Mouse (Mus musculus): ENCODE measurements around the gene Nckap5. TPM values are rescaled to one million over a fixed set of nuclear protein-coding genes. Genes with fewer than 3 reads are reported as not detected.

Nckap5 gene
- polyA plus RNA-seq, 1 experiment from 2014 or later: 22.1 TPM

DNA sequence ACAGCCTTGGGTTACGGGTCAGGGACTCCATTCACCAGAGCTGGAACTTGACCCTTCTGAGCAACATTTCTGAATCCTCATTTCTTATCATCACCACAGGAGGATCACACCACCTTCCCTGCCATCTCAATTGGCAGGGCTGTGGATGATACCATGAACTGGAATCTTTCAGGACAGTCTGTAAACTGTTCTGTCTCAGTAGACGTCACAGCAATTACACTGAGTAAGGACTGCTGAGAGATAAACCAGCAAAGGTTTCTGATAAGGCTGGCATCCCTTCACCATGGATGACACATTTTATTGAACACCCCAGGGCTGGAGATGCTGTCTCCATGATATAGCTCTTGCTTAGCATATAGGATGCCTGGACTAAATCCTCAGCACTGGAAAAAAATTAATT is 178.5 kb downstream of the Nckap5 start:
- Histone ChIP-seq H3K36me3 (ENCODE audit: poor library complexity, severe bottlenecking) (no peaks in the 10 kb centered on the region), H3K27me3 (no peaks in the 10 kb centered on the region), H3K9ac (no peak overlapping the region), H3K4me3 (no peak overlapping the region), H3K4me2 (no peak overlapping the region), H3K9me3 (replicated peaks) (no peaks in the 10 kb centered on the region), H3K4me1 (no peaks in the 10 kb centered on the region), H3K27ac (no peak overlapping the region)
- WGBS: 80% methylated on average over 2 of the region's 2 CpGs
- no peak for ATAC-seq

DNA sequence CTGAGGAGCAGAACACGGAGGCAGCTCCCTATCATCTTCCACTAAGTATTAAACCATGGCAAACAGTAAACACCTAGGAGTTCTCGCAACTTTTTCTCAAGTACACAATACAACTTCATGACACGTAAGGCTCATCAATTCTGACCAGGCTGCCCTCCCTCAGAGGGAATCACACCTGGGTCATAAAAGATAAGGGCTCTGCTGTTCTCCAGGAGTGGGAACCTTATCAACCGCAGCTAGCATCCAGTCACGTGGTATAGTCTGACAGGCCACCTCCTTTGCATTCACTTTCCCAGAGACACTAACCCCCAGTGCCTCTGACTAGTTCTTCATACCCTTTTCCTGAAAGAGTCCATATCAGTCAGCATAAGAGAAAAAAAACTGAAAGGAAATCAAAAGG is 179.8 kb downstream of the Nckap5 start:
- Histone ChIP-seq H3K4me2 (no peak overlapping the region), H3K4me1 (0 out of 2 replicates have a peak, but pooled peaks cover 4% of the 10 kb centered on the region), H3K27ac (no peak overlapping the region), H3K9ac (no peak overlapping the region), H3K9me3 (replicated peaks) (no peaks in the 10 kb centered on the region), H3K4me3 (no peak overlapping the region), H3K36me3 (ENCODE audit: poor library complexity, severe bottlenecking) (no peaks in the 10 kb centered on the region), H3K27me3 (no peaks in the 10 kb centered on the region)
- WGBS: 85% methylated on average over 5 of the region's 5 CpGs
- no peak for ATAC-seq

DNA sequence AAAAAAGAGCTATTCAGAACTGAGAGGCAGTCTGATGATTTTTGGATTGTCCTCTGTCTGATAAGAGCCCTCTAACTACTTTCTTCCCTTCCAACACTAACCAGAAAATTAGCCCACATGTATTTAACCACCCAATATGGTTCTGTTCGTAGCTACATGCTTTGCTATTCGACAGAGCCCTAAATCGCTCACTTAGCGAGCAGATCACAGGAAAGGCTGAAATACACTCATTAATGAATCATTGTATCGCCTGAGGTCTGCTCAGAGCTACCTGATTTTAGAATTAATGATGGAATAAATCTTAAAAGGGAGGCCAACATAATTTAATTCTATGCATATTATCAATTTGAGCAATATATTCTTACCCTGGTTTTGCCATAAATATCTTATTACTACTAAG is 187.8 kb downstream of the Nckap5 start:
- Histone ChIP-seq H3K4me2 (no peak overlapping the region), H3K27ac (no peak overlapping the region), H3K27me3 (no peaks in the 10 kb centered on the region), H3K9ac (no peak overlapping the region), H3K36me3 (ENCODE audit: poor library complexity, severe bottlenecking) (no peaks in the 10 kb centered on the region), H3K4me3 (no peak overlapping the region), H3K9me3 (replicated peaks) (no peaks in the 10 kb centered on the region), H3K4me1 (0 out of 2 replicates have a peak, but pooled peaks cover 4% of the 10 kb centered on the region)
- no peak for ATAC-seq
- WGBS: 74% methylated on average over 5 of the region's 5 CpGs

- H3K4me2 ChIP-seq: no peak overlapping the region
- no peak overlapping the region for H3K27ac ChIP-seq
- H3K9me3 ChIP-seq (replicated peaks): no peaks in the 10 kb centered on the region
- no peaks in the 10 kb centered on the region for H3K4me1 ChIP-seq
- no peaks in the 10 kb centered on the region for H3K27me3 ChIP-seq
- ATAC-seq: no peak
- WGBS: 92% methylated on average over 2 of the region's 2 CpGs
- H3K9ac ChIP-seq: no peak overlapping the region
- no peak overlapping the region for H3K4me3 ChIP-seq
- no peaks in the 10 kb centered on the region for H3K36me3 ChIP-seq (ENCODE audit: poor library complexity, severe bottlenecking)
Measured at GRCm38 (mm10) chr1:126639463-126639862, 191.1 kb downstream of the Nckap5 start.

DNA sequence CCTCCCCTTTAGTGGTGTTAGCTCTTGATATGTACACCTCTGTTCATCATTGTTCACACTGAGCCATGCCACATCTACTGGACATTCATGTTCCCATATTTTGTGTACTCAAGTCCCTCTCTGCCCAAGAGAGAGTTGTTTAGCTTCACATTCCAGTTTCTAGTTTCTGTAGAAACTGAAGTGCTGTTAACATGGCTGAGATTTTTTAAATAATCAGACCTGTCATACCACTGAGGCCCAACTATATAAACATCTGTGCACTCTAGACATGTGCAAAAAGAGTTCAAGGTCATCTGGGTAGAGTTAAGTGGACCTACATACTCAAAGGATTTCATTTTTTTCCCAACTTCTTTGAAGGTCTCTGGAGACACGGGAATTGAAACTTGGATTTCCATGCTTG is 193.1 kb downstream of the Nckap5 start:
- ATAC-seq: no peak
- WGBS: 95% methylated on average over 1 of the region's 1 CpGs
- Histone ChIP-seq H3K36me3 (ENCODE audit: poor library complexity, severe bottlenecking) (no peaks in the 10 kb centered on the region), H3K4me3 (no peak overlapping the region), H3K4me1 (no peaks in the 10 kb centered on the region), H3K9me3 (replicated peaks) (no peaks in the 10 kb centered on the region), H3K9ac (no peak overlapping the region), H3K27me3 (no peaks in the 10 kb centered on the region), H3K27ac (no peak overlapping the region), H3K4me2 (no peak overlapping the region)

DNA sequence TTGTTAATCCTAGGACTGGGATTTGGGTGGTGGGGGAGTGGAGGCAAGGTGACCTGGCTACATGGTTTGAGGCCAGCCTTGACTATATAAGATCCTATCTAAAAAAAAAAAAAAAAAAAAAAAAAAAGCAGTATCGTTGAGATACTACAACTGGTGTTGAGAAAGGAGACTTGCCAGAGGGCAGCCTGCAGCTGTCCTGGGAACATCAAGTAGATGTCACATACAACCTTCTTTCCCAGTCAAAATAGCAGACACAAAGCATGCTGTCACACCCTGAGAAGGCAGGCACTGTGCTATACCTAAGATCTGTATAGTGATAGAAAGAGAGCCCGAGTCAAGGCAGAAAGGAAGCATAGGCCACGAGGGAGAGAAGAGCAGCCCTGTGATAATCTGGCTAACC is 204.4 kb downstream of the Nckap5 start:
- H3K27ac ChIP-seq: no peak overlapping the region
- H3K9me3 ChIP-seq (replicated peaks): no peaks in the 10 kb centered on the region
- 79% methylated on average over 3 of the region's 3 CpGs for WGBS

DNA sequence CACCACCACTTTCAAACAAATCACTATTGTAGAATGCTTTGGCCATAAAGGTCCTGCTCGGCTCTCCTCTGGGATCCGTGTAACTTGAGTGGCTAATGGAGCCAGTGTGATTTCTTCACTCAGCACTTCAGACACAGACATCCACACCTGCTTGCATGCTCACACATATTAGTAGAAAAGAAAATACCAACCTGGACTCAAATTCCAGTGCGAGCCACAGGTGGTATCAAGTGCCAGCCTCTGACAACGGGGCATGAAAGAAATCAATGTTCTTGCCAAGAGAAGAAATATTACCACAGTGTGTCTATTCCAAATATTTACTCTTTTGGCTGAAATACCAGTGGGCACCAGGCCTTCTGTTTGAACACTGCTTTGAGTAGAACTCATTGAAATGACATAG is 208.6 kb downstream of the Nckap5 start:
- no peak overlapping the region for H3K9ac ChIP-seq
- no peak overlapping the region for H3K4me3 ChIP-seq
- H3K4me1 ChIP-seq: no peaks in the 10 kb centered on the region
- H3K27ac ChIP-seq: no peak overlapping the region
- WGBS: 87% methylated on average over 4 of the region's 4 CpGs
- H3K27me3 ChIP-seq: no peaks in the 10 kb centered on the region
- ATAC-seq: no peak
- no peaks in the 10 kb centered on the region for H3K9me3 ChIP-seq (replicated peaks)
- H3K36me3 ChIP-seq (ENCODE audit: poor library complexity, severe bottlenecking): no peaks in the 10 kb centered on the region
- H3K4me2 ChIP-seq: no peak overlapping the region

More for the DNA sequence above, 204.4 kb downstream of the Nckap5 start:
- Histone ChIP-seq H3K27me3 (no peaks in the 10 kb centered on the region), H3K4me3 (no peak overlapping the region), H3K9ac (no peak overlapping the region), H3K4me1 (no peaks in the 10 kb centered on the region), H3K4me2 (no peak overlapping the region), H3K36me3 (ENCODE audit: poor library complexity, severe bottlenecking) (no peaks in the 10 kb centered on the region)
- ATAC-seq: no peak

DNA sequence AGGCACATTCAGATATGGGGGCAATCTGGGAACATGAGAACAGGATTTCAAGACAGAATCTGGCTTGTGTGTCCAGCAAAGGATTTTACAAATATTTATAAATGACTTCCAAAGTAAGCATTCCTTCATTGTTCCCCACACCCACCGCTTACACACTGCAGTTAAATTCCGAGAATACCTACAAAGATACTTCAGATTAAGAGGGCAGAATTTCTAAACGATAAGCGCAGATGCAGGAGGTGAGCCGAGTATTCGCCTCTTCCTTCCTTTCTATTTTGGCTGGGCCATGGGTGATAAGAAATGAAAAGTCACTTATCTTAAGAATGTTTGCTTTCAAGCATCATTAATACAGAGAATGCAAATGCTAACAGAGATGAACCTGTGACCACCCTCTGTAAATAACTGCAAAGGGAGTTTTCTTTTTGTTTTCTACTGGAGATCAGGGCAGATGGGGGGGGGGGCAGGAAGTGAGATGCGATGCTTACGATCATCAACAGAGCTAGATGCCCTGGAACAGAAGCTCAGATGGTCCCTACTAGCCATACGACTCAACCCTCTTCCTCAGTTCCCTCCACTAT is 213.0 kb downstream of the Nckap5 start:
- Histone ChIP-seq H3K27ac (no peak overlapping the region), H3K9ac (no peak overlapping the region), H3K4me2 (no peak overlapping the region), H3K4me3 (no peak overlapping the region), H3K36me3 (ENCODE audit: poor library complexity, severe bottlenecking) (no peaks in the 10 kb centered on the region), H3K27me3 (no peaks in the 10 kb centered on the region), H3K9me3 (replicated peaks) (0 out of 2 replicates have a peak, but pooled peaks cover 5% of the 10 kb centered on the region), H3K4me1 (no peaks in the 10 kb centered on the region)
- ATAC-seq: no peak
- WGBS: 91% methylated on average over 9 of the region's 9 CpGs

GRCm38 (mm10) chr1:126616964-126617363 is 213.6 kb downstream of the Nckap5 start:
- no peaks in the 10 kb centered on the region for H3K36me3 ChIP-seq (ENCODE audit: poor library complexity, severe bottlenecking)
- no peak overlapping the region for H3K4me3 ChIP-seq
- no peak for ATAC-seq
- H3K4me2 ChIP-seq: no peak overlapping the region
- 0 out of 2 replicates have a peak, but pooled peaks cover 5% of the 10 kb centered on the region for H3K9me3 ChIP-seq (replicated peaks)
- WGBS: 90% methylated on average over 5 of the region's 5 CpGs
- H3K27ac ChIP-seq: no peak overlapping the region
- no peaks in the 10 kb centered on the region for H3K27me3 ChIP-seq
- H3K4me1 ChIP-seq: no peaks in the 10 kb centered on the region
- H3K9ac ChIP-seq: no peak overlapping the region

DNA sequence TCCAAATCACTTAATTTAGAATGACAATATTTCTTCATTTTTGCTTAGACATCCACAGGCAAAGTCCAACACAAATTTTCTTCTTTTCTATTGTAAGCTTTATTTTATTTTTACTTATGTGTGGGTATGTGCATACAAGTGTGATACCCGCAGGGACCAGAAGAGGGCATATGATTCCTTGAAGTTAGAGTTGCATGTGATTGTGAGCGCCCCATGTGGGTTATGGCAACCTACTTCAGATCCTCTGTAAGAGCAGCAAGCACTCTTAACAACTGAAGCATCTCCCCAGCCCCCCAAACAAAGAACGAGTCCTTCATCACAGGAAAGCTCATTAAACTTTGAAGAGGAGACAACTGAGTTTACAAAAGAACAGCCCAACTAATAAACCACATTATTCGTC is 217.7 kb downstream of the Nckap5 start:
- 69% methylated on average over 4 of the region's 4 CpGs for WGBS

DNA sequence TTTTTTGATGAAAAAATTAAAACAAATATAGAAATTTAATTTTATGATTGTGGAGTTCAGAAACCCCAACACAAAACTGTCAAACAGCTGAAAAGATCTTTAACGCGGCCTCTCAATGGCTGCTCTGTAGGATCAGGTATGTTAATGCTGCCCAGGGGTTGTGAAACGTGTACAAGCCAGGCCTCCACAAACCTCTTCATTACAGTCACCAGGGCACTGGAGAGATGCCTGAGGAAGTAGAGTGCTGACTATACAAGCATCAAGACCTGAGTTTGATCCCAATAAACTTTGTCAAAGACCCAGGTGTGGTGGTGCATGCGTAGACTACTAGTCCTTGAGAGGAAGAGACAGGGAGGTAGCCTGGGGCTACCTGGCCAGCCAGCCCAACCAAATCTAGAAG is 222.0 kb downstream of the Nckap5 start:
- no peaks in the 10 kb centered on the region for H3K27me3 ChIP-seq
- no peak overlapping the region for H3K27ac ChIP-seq
- WGBS: 85% methylated on average over 4 of the region's 4 CpGs
- peaks cover 25% of the 10 kb centered on the region for H3K4me1 ChIP-seq
- no peak overlapping the region for H3K4me2 ChIP-seq
- no peak overlapping the region for H3K9ac ChIP-seq
- no peaks in the 10 kb centered on the region for H3K9me3 ChIP-seq (replicated peaks)
- no peak overlapping the region for H3K4me3 ChIP-seq
- H3K36me3 ChIP-seq (ENCODE audit: poor library complexity, severe bottlenecking): no peaks in the 10 kb centered on the region
- ATAC-seq: no peak

More for the DNA sequence above, 217.7 kb downstream of the Nckap5 start:
- H3K4me1 ChIP-seq: no peaks in the 10 kb centered on the region
- H3K27ac ChIP-seq: no peak overlapping the region
- H3K9ac ChIP-seq: no peak overlapping the region
- 0 out of 2 replicates have a peak, but pooled peaks cover 5% of the 10 kb centered on the region for H3K9me3 ChIP-seq (replicated peaks)
- H3K27me3 ChIP-seq: no peaks in the 10 kb centered on the region
- no peak overlapping the region for H3K4me2 ChIP-seq
- no peaks in the 10 kb centered on the region for H3K36me3 ChIP-seq (ENCODE audit: poor library complexity, severe bottlenecking)
- ATAC-seq: no peak
- no peak overlapping the region for H3K4me3 ChIP-seq

- peak; percentile 84 for ATAC-seq
- Histone ChIP-seq H3K27ac (peak overlapping the region; percentile 40), H3K27me3 (no peaks in the 10 kb centered on the region), H3K36me3 (ENCODE audit: poor library complexity, severe bottlenecking) (no peaks in the 10 kb centered on the region), H3K4me3 (no peak overlapping the region), H3K9ac (no peak overlapping the region), H3K4me1 (peaks cover 33% of the 10 kb centered on the region), H3K9me3 (replicated peaks) (no peaks in the 10 kb centered on the region), H3K4me2 (no peak overlapping the region)
- WGBS: 42% methylated on average over 14 of the region's 14 CpGs
Measured at GRCm38 (mm10) chr1:126606189-126607080, 224.2 kb downstream of the Nckap5 start.

All from forebrain, embryonic 13.5 days (tissue).